Comparison of ENCODE assay signal across 15 mouse cellular contexts in genomic region chr14:122903923-122904351, GRCm38 (mm10). TPM values are rescaled to one million over a fixed set of nuclear protein-coding genes. Genes with fewer than 3 reads are reported as not detected.
DNase-seq lines count a peak whose midpoint lies in the region; ATAC-seq and TF ChIP-seq lines count a peak whose summit lies in the region.
"Had no signal": no experiment of that assay in that cellular context is flagged by ENCODE, and none has a peak within 500 bp of the region (broad histone marks: within the 10 kb centered on the region; RNA-seq: fewer than 3 reads in every experiment).

No protein-coding gene starts in this region.

- H3K9ac ChIP-seq in lung, embryonic 16.5 days (ENCODE audit: low read length), result no peak overlapping the region
- H3K9ac ChIP-seq: embryonic facial prominence, embryonic 15.5 days; liver, embryonic 13.5 days; midbrain, embryonic 12.5 days had no signal

- WGBS in lung, embryonic 16.5 days, result 36% methylated on average over 2 of the region's 2 CpGs

- no peaks in the 10 kb centered on the region for H3K36me3 ChIP-seq in lung, embryonic 16.5 days (ENCODE audit: control insufficient read depth, insufficient read depth, low read length)
- H3K36me3 ChIP-seq: embryonic facial prominence, embryonic 15.5 days; midbrain, embryonic 12.5 days had no signal

- peak overlapping the region; percentile 96 for H3K27ac ChIP-seq in embryonic fibroblast, embryonic 13.5 days (ENCODE audit: insufficient read depth, low read length)
- H3K27ac ChIP-seq in lung, embryonic 16.5 days (ENCODE audit: low read length), result peak overlapping the region; percentile 43; the same call in 1 of the 2 replicates
- H3K27ac ChIP-seq: embryonic facial prominence, embryonic 15.5 days; heart, adult 2 months; liver, embryonic 13.5 days; midbrain, embryonic 12.5 days had no signal

- peak; percentile 71 for DNase-seq in kidney, adult 11 months
- no peak for DNase-seq in kidney, postnatal 4 days
- DNase-seq in 3T3-L1 (ENCODE audit: low read depth, low spot score), result peak; percentile 89
- DNase-seq in spleen, postnatal 10 days (ENCODE audit: low spot score in 2 of 2), result no peak
- DNase-seq in frontal cortex, postnatal 14 days (ENCODE audit: low spot score in 2 of 2), result no peak
- DNase-seq: cerebellum, postnatal 14 days; heart, adult 2 months; liver, embryonic 13.5 days; retina, postnatal 1 day; thymus, postnatal 14 days had no signal

- no peak for TF ChIP-seq CTCF in embryonic fibroblast, embryonic 13.5 days (IDR thresholded peaks at IDR 0.05; ENCODE audit: borderline replicate concordance, insufficient read depth, low read length)

- peaks cover 21% of the 10 kb centered on the region for H3K4me1 ChIP-seq in embryonic fibroblast, embryonic 13.5 days (ENCODE audit: control insufficient read depth, insufficient read depth, low read length)
- H3K4me1 ChIP-seq in lung, embryonic 16.5 days (replicated peaks; ENCODE audit: control insufficient read depth, insufficient read depth, low read length), result peaks cover 20% of the 10 kb centered on the region
- H3K4me1 ChIP-seq: midbrain, embryonic 12.5 days had no signal

- no peak for TF ChIP-seq POLR2A in embryonic fibroblast, embryonic 13.5 days (IDR thresholded peaks at IDR 0.05; ENCODE audit: low read depth, low read length)

- peak; percentile 59 for ATAC-seq in lung, embryonic 16.5 days (ENCODE audit: low read depth)

- H3K4me3 ChIP-seq in embryonic fibroblast, embryonic 13.5 days (ENCODE audit: insufficient read depth, low read length), result no peak overlapping the region
- no peak overlapping the region for H3K4me3 ChIP-seq in lung, embryonic 16.5 days (ENCODE audit: low read length)
- H3K4me3 ChIP-seq: embryonic facial prominence, embryonic 15.5 days; heart, adult 2 months; left cerebral cortex, adult 2 months; liver, embryonic 13.5 days; midbrain, embryonic 12.5 days had no signal

- H3K4me2 ChIP-seq in lung, embryonic 16.5 days (ENCODE audit: low read depth, low read length), result no peak overlapping the region
- H3K4me2 ChIP-seq: embryonic facial prominence, embryonic 15.5 days; liver, embryonic 13.5 days; midbrain, embryonic 12.5 days had no signal

- H3K27me3 ChIP-seq in lung, embryonic 16.5 days (ENCODE audit: control insufficient read depth, insufficient read depth, low read depth, low read length), result no peaks in the 10 kb centered on the region
- H3K27me3 ChIP-seq: embryonic facial prominence, embryonic 15.5 days; liver, embryonic 13.5 days; midbrain, embryonic 12.5 days had no signal

- no peaks in the 10 kb centered on the region for H3K9me3 ChIP-seq in lung, embryonic 16.5 days (ENCODE audit: control insufficient read depth, low read length)
- H3K9me3 ChIP-seq: liver, embryonic 13.5 days had no signal

RNA-seq across cellular contexts. Expression of gene Ggact, which starts 9.6 kb away (rescaled TPM):
- 19.9 and 26.6 TPM in 2 replicates for polyA plus RNA-seq in embryonic fibroblast, embryonic 13.5 days (2011; ENCODE audit: insufficient read length, low read depth, missing spikeins)
- polyA plus RNA-seq in lung, embryonic 16.5 days (2015; fragmentation: Nextera tagmentation; extraction: Ambion mirVana), result 15.2 and 17.7 TPM in 2 replicates

Comparison
In these comparisons a context has a peak if more than half of its experiments do, and no peak if none do; other contexts are left out.
1. DNase-seq: peak in kidney, adult 11 months (single experiment) and 3T3-L1 (single experiment); none in kidney, postnatal 4 days (0 of 2), spleen, postnatal 10 days (0 of 2) and frontal cortex, postnatal 14 days (0 of 2).